Mouse (Mus musculus): ENCODE data around the gene Map9. TPM values are rescaled to one million over a fixed set of nuclear protein-coding genes. Genes with fewer than 3 reads are reported as not detected.

Map9 gene
- polyA plus RNA-seq, 1 experiment: 0.06 TPM

GRCm38 (mm10) chr3:82369063-82369860 is 11.4 kb downstream of the Map9 start:
- TF ChIP-seq CTCF (IDR thresholded peaks at IDR 0.05; ENCODE audit: extremely low read depth, insufficient read depth, insufficient read length, insufficient replicate concordance): no peak
- no peak for TF ChIP-seq POLR2A (IDR thresholded peaks at IDR 0.05; ENCODE audit: low read depth, low read length)
- 89% methylated on average over 21 of the region's 21 CpGs for WGBS
- Histone ChIP-seq H3K4me1 (ENCODE audit: control insufficient read depth, insufficient read depth, insufficient read length) (no peaks in the 10 kb centered on the region), H3K27me3 (ENCODE audit: control insufficient read depth, insufficient read depth, low read length) (no peaks in the 10 kb centered on the region), H3K36me3 (ENCODE audit: control insufficient read depth, insufficient read depth, low read length) (no peaks in the 10 kb centered on the region), H3K27ac (ENCODE audit: insufficient read depth, low read length) (no peak overlapping the region), H3K4me3 (ENCODE audit: extremely low read depth, insufficient read depth, insufficient read length) (no peak overlapping the region)
- no peak for DNase-seq (ENCODE audit: low read depth in 1 of 2, low spot score in 2 of 2)

- Histone ChIP-seq H3K27me3 (ENCODE audit: control insufficient read depth, insufficient read depth, low read length) (no peaks in the 10 kb centered on the region), H3K4me1 (ENCODE audit: control insufficient read depth, insufficient read depth, insufficient read length) (no peaks in the 10 kb centered on the region), H3K27ac (ENCODE audit: insufficient read depth, low read length) (no peak overlapping the region), H3K4me3 (ENCODE audit: extremely low read depth, insufficient read depth, insufficient read length) (no peak overlapping the region), H3K36me3 (ENCODE audit: control insufficient read depth, insufficient read depth, low read length) (no peaks in the 10 kb centered on the region)
- 87% methylated on average over 10 of the region's 10 CpGs for WGBS
- TF ChIP-seq POLR2A (IDR thresholded peaks at IDR 0.05; ENCODE audit: low read depth, low read length) (no peak), CTCF (IDR thresholded peaks at IDR 0.05; ENCODE audit: extremely low read depth, insufficient read depth, insufficient read length, insufficient replicate concordance) (no peak)
- no peak for DNase-seq (ENCODE audit: low read depth in 1 of 2, low spot score in 2 of 2)
These were observed 12.7 kb downstream of the Map9 start for GRCm38 (mm10) chr3:82370439-82371011.

DNA sequence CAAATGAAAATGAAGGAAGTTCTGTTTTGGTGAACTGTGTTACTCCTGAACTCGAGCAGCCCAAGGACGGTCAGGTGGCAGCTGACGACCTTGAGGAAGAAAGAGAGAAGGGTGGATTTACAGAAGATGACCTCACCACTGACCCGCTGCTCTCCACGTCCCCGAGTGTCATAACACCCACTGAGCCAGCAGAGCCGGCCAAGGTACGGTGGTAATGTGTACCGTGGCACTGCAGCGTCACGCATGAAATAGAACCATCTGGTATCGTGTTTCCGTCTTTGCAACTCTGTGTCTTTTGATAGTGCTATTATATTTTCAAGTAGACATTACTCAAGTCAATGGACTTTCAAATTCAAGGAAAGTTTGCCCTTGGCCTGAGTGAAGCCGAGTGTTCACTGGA is 19.1 kb downstream of the Map9 start:
- Histone ChIP-seq H3K4me3 (ENCODE audit: extremely low read depth, insufficient read depth, insufficient read length) (no peak overlapping the region), H3K4me1 (ENCODE audit: control insufficient read depth, insufficient read depth, insufficient read length) (no peaks in the 10 kb centered on the region), H3K36me3 (ENCODE audit: control insufficient read depth, insufficient read depth, low read length) (no peaks in the 10 kb centered on the region), H3K27ac (ENCODE audit: insufficient read depth, low read length) (no peak overlapping the region), H3K27me3 (ENCODE audit: control insufficient read depth, insufficient read depth, low read length) (no peaks in the 10 kb centered on the region)
- DNase-seq (ENCODE audit: low read depth in 1 of 2, low spot score in 2 of 2): no peak
- 89% methylated on average over 14 of the region's 14 CpGs for WGBS
- TF ChIP-seq CTCF (IDR thresholded peaks at IDR 0.05; ENCODE audit: extremely low read depth, insufficient read depth, insufficient read length, insufficient replicate concordance) (no peak), POLR2A (IDR thresholded peaks at IDR 0.05; ENCODE audit: low read depth, low read length) (no peak)

GRCm38 (mm10) chr3:82382325-82382724 is 24.5 kb downstream of the Map9 start:
- no peaks in the 10 kb centered on the region for H3K4me1 ChIP-seq (ENCODE audit: control insufficient read depth, insufficient read depth, insufficient read length)
- H3K4me3 ChIP-seq (ENCODE audit: extremely low read depth, insufficient read depth, insufficient read length): no peak overlapping the region
- no peak for TF ChIP-seq POLR2A (IDR thresholded peaks at IDR 0.05; ENCODE audit: low read depth, low read length)
- no peak for TF ChIP-seq CTCF (IDR thresholded peaks at IDR 0.05; ENCODE audit: extremely low read depth, insufficient read depth, insufficient read length, insufficient replicate concordance)
- 93% methylated on average over 11 of the region's 11 CpGs for WGBS
- no peaks in the 10 kb centered on the region for H3K36me3 ChIP-seq (ENCODE audit: control insufficient read depth, insufficient read depth, low read length)
- H3K27ac ChIP-seq (ENCODE audit: insufficient read depth, low read length): no peak overlapping the region
- DNase-seq (ENCODE audit: low read depth in 1 of 2, low spot score in 2 of 2): no peak
- no peaks in the 10 kb centered on the region for H3K27me3 ChIP-seq (ENCODE audit: control insufficient read depth, insufficient read depth, low read length)

DNA sequence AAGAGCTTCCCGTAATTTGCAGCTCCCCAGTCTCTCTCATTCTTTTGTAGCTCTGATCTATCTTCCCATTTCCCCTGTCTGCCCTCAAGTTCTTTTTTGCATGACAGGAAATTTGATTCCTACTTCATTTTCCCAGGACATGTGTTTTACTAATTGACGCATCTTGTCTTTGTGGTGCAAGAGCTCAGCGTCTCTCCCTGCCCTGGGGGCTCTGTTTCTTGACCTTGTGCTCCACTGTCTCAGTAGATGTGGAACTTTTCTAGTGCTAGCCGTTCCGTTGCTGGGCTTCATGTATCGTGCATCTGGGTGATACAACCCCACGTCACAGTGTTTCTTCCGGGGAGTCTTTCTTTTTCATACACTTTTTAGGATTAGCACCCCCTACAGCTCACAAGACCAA is 27.2 kb downstream of the Map9 start:
- TF ChIP-seq POLR2A (IDR thresholded peaks at IDR 0.05; ENCODE audit: low read depth, low read length) (no peak), CTCF (IDR thresholded peaks at IDR 0.05; ENCODE audit: extremely low read depth, insufficient read depth, insufficient read length, insufficient replicate concordance) (no peak)
- Histone ChIP-seq H3K27me3 (ENCODE audit: control insufficient read depth, insufficient read depth, low read length) (no peaks in the 10 kb centered on the region), H3K4me3 (ENCODE audit: extremely low read depth, insufficient read depth, insufficient read length) (no peak overlapping the region), H3K27ac (ENCODE audit: insufficient read depth, low read length) (no peak overlapping the region), H3K4me1 (ENCODE audit: control insufficient read depth, insufficient read depth, insufficient read length) (no peaks in the 10 kb centered on the region), H3K36me3 (ENCODE audit: control insufficient read depth, insufficient read depth, low read length) (no peaks in the 10 kb centered on the region)
- WGBS: 94% methylated on average over 8 of the region's 8 CpGs
- DNase-seq (ENCODE audit: low read depth in 1 of 2, low spot score in 2 of 2): no peak

DNA sequence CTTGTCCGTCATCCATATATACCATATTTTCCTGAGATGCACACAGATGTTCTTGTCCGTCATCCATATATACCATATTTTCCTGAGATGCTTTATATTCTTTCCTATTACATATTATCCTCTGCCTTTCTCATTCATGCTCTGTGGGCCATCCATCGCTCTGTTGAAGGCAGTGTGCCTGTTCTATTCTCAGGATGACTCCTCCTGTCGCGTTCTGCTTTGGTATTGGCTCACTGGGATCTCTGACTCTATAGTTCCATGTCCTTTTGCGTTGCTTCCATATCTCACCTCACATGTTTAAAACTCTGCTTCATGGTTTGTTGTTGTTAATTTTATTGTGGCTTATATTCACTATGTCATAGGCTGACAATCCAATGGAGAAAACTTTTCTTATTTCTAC is 48.0 kb downstream of the Map9 start:
- Histone ChIP-seq H3K36me3 (ENCODE audit: control insufficient read depth, insufficient read depth, low read length) (no peaks in the 10 kb centered on the region), H3K4me1 (ENCODE audit: control insufficient read depth, insufficient read depth, insufficient read length) (no peaks in the 10 kb centered on the region), H3K27ac (ENCODE audit: insufficient read depth, low read length) (no peak overlapping the region), H3K27me3 (ENCODE audit: control insufficient read depth, insufficient read depth, low read length) (no peaks in the 10 kb centered on the region), H3K4me3 (ENCODE audit: extremely low read depth, insufficient read depth, insufficient read length) (no peak overlapping the region)
- TF ChIP-seq POLR2A (IDR thresholded peaks at IDR 0.05; ENCODE audit: low read depth, low read length) (no peak), CTCF (IDR thresholded peaks at IDR 0.05; ENCODE audit: extremely low read depth, insufficient read depth, insufficient read length, insufficient replicate concordance) (no peak)
- WGBS: 89% methylated on average over 6 of the region's 6 CpGs
- no peak for DNase-seq (ENCODE audit: low read depth in 1 of 2, low spot score in 2 of 2)

- Histone ChIP-seq H3K4me1 (ENCODE audit: control insufficient read depth, insufficient read depth, insufficient read length) (no peaks in the 10 kb centered on the region), H3K27me3 (ENCODE audit: control insufficient read depth, insufficient read depth, low read length) (no peaks in the 10 kb centered on the region), H3K27ac (ENCODE audit: insufficient read depth, low read length) (no peak overlapping the region), H3K36me3 (ENCODE audit: control insufficient read depth, insufficient read depth, low read length) (no peaks in the 10 kb centered on the region), H3K4me3 (ENCODE audit: extremely low read depth, insufficient read depth, insufficient read length) (no peak overlapping the region)
- TF ChIP-seq POLR2A (IDR thresholded peaks at IDR 0.05; ENCODE audit: low read depth, low read length): no peak
- TF ChIP-seq CTCF (IDR thresholded peaks at IDR 0.05; ENCODE audit: extremely low read depth, insufficient read depth, insufficient read length, insufficient replicate concordance): no peak
- 93% methylated on average over 3 of the region's 3 CpGs for WGBS
- no peak for DNase-seq (ENCODE audit: low read depth in 1 of 2, low spot score in 2 of 2)
These were observed 48.5 kb downstream of the Map9 start for GRCm38 (mm10) chr3:82406336-82406735.
